Mouse (Mus musculus) stomach, embryonic 15.5 days (tissue): ENCODE measurements around the gene Pmpcb. TPM values are rescaled to one million over a fixed set of nuclear protein-coding genes. Genes with fewer than 3 reads are reported as not detected.
"Not testable (repeated sequence)": the region's sequence is repeated elsewhere in the genome, so short reads cannot be mapped to it uniquely, and the experiment has no call there.

Experiments used
- ATAC-seq: fragments of 200-750 bp; cut with Nextera tagmentation; 2 replicates; pipeline ENCODE4 v1.8.0; 2017; ENCODE audit warnings: low read depth, moderate number of reproducible peaks, moderate TSS enrichment; ENCODE audit not compliant: insufficient read depth, low FRiP score
- H3K27ac ChIP-seq: fragments of 300-500 bp; sonication (generic); 2 replicates; pipeline ENCODE4 v1.5.1; 2015; ENCODE audit warnings: mild to moderate bottlenecking, inconsistent platforms
- H3K27me3 ChIP-seq: fragments of 300-500 bp; sonication (generic); replicated peaks from 2 replicates; pipeline ENCODE4 v1.6.1; 2015; ENCODE audit warnings: inconsistent platforms
- H3K36me3 ChIP-seq: fragments of 300-500 bp; sonication (generic); 2 replicates; pipeline ENCODE4 v1.6.1; 2015; ENCODE audit warnings: inconsistent platforms
- H3K4me1 ChIP-seq: fragments of 300-500 bp; sonication (generic); 2 replicates; pipeline ENCODE4 v1.6.1; 2015; ENCODE audit warnings: inconsistent platforms
- H3K4me2 ChIP-seq: fragments of 300-500 bp; sonication (generic); 2 replicates; pipeline ENCODE4 v1.6.1; 2015; ENCODE audit warnings: mild to moderate bottlenecking, inconsistent platforms
- H3K4me3 ChIP-seq: fragments of 300-500 bp; sonication (generic); replicated peaks from 2 replicates; pipeline ENCODE4 v1.5.1; 2015; ENCODE audit warnings: inconsistent platforms
- H3K9ac ChIP-seq: fragments of 300-500 bp; sonication (generic); 2 replicates; pipeline ENCODE4 v1.6.1; 2015; ENCODE audit warnings: inconsistent platforms
- H3K9me3 ChIP-seq: fragments of 300-500 bp; sonication (generic); 2 replicates; pipeline ENCODE4 v1.6.1; 2016; ENCODE audit warnings: inconsistent platforms
- WGBS: fragments of 180-500 bp; shearing (Covaris S2); methylation state at CpG from one replicate; pipeline ENCODE4 v1.1.7; 2015; 5-methylcytosine and 5-hydroxymethylcytosine counted together
- polyA plus RNA-seq: library from polyadenylated mRNA; unstranded; fragments of >200 nt; fragmentation: Nextera tagmentation; extraction: Ambion mirVana; gene quantifications from 2 replicates; pipeline ENCODE4 v1.2.1, GENCODE M21; 2015

Gene Pmpcb
- polyA plus RNA-seq, 1 experiment from 2014 or later = 75.9 TPM

GRCm38 (mm10) chr5:21706546-21706945 is 30.4 kb upstream of the Pmpcb start:
- Histone ChIP-seq H3K27ac (no peak overlapping the region), H3K4me2 (no peak overlapping the region), H3K4me1 (no peaks in the 10 kb centered on the region), H3K9me3 (no peaks in the 10 kb centered on the region), H3K4me3 (no peak overlapping the region), H3K36me3 (no peaks in the 10 kb centered on the region), H3K9ac (no peak overlapping the region), H3K27me3 (no peaks in the 10 kb centered on the region)
- ATAC-seq = no peak
- WGBS = 69% methylated on average over 4 of the region's 4 CpGs

- not testable (repeated sequence) for H3K9ac ChIP-seq
Observed at GRCm38 (mm10) chr5:21708011-21708410, 28.9 kb upstream of the Pmpcb start.

GRCm38 (mm10) chr5:21712127-21712715 is 24.7 kb upstream of the Pmpcb start:
- Histone ChIP-seq H3K4me2 (no peak overlapping the region), H3K9ac (no peak overlapping the region), H3K4me1 (no peaks in the 10 kb centered on the region), H3K4me3 (no peak overlapping the region), H3K27ac (no peak overlapping the region), H3K27me3 (no peaks in the 10 kb centered on the region), H3K36me3 (no peaks in the 10 kb centered on the region), H3K9me3 (no peaks in the 10 kb centered on the region)
- no peak for ATAC-seq
- 45% methylated on average over 13 of the region's 13 CpGs for WGBS

More at GRCm38 (mm10) chr5:21708011-21708410, 28.9 kb upstream of the Pmpcb start:
- not testable (repeated sequence) for H3K9me3 ChIP-seq, H3K27ac ChIP-seq, H3K4me1 ChIP-seq, H3K27me3 ChIP-seq, H3K4me3 ChIP-seq, H3K4me2 ChIP-seq, H3K36me3 ChIP-seq, ATAC-seq
- WGBS = 87% methylated on average over 8 of the region's 8 CpGs

GRCm38 (mm10) chr5:21714447-21714846 is 22.5 kb upstream of the Pmpcb start:
- no peak overlapping the region for H3K27ac ChIP-seq
- WGBS = 88% methylated on average over 4 of the region's 4 CpGs
- H3K4me1 ChIP-seq = no peaks in the 10 kb centered on the region
- no peak overlapping the region for H3K4me3 ChIP-seq
- no peak for ATAC-seq
- H3K9me3 ChIP-seq = no peaks in the 10 kb centered on the region
- H3K9ac ChIP-seq = no peak overlapping the region
- no peaks in the 10 kb centered on the region for H3K36me3 ChIP-seq
- H3K27me3 ChIP-seq = no peaks in the 10 kb centered on the region
- H3K4me2 ChIP-seq = no peak overlapping the region

- no peak overlapping the region for H3K9ac ChIP-seq
- 82% methylated on average over 10 of the region's 10 CpGs for WGBS
- H3K9me3 ChIP-seq = no peaks in the 10 kb centered on the region
- ATAC-seq = no peak
- H3K36me3 ChIP-seq = no peaks in the 10 kb centered on the region
- no peak overlapping the region for H3K4me3 ChIP-seq
- no peak overlapping the region for H3K27ac ChIP-seq
- no peaks in the 10 kb centered on the region for H3K4me1 ChIP-seq
- no peaks in the 10 kb centered on the region for H3K27me3 ChIP-seq
- H3K4me2 ChIP-seq = no peak overlapping the region
Observed at GRCm38 (mm10) chr5:21717165-21717715, 19.7 kb upstream of the Pmpcb start.

GRCm38 (mm10) chr5:21718546-21718945 is 18.4 kb upstream of the Pmpcb start:
- no peak overlapping the region for H3K4me2 ChIP-seq
- no peak for ATAC-seq
- H3K9ac ChIP-seq = no peak overlapping the region
- no peak overlapping the region for H3K27ac ChIP-seq
- H3K4me1 ChIP-seq = no peaks in the 10 kb centered on the region
- no peak overlapping the region for H3K4me3 ChIP-seq
- H3K9me3 ChIP-seq = no peaks in the 10 kb centered on the region
- 76% methylated on average over 5 of the region's 5 CpGs for WGBS
- no peaks in the 10 kb centered on the region for H3K36me3 ChIP-seq
- H3K27me3 ChIP-seq = no peaks in the 10 kb centered on the region

- Histone ChIP-seq H3K27ac (no peak overlapping the region), H3K27me3 (no peaks in the 10 kb centered on the region), H3K4me3 (no peak overlapping the region), H3K4me2 (no peak overlapping the region), H3K9ac (no peak overlapping the region), H3K36me3 (no peaks in the 10 kb centered on the region), H3K9me3 (no peaks in the 10 kb centered on the region), H3K4me1 (no peaks in the 10 kb centered on the region)
- no peak for ATAC-seq
- 95% methylated on average over 2 of the region's 2 CpGs for WGBS
Observed at GRCm38 (mm10) chr5:21719209-21719608, 17.7 kb upstream of the Pmpcb start.

- no peak for ATAC-seq
- H3K4me3 ChIP-seq = no peak overlapping the region
- H3K27me3 ChIP-seq = no peaks in the 10 kb centered on the region
- 53% methylated on average over 1 of the region's 1 CpGs for WGBS
- no peak overlapping the region for H3K4me2 ChIP-seq
- no peaks in the 10 kb centered on the region for H3K4me1 ChIP-seq
- no peaks in the 10 kb centered on the region for H3K9me3 ChIP-seq
- H3K9ac ChIP-seq = no peak overlapping the region
- H3K36me3 ChIP-seq = no peaks in the 10 kb centered on the region
- H3K27ac ChIP-seq = peak overlapping the region; percentile 45; the same call in 1 of the 2 replicates
Observed at GRCm38 (mm10) chr5:21724427-21724826, 12.5 kb upstream of the Pmpcb start.

- H3K27ac ChIP-seq = peak overlapping the region; percentile 45
- WGBS = 24% methylated on average over 7 of the region's 7 CpGs
Observed at GRCm38 (mm10) chr5:21724872-21725271, 12.1 kb upstream of the Pmpcb start.

GRCm38 (mm10) chr5:21729107-21729506 is 7.8 kb upstream of the Pmpcb start:
- no peak for ATAC-seq
- H3K4me2 ChIP-seq = no peak overlapping the region
- H3K27ac ChIP-seq = no peak overlapping the region
- 73% methylated on average over 5 of the region's 5 CpGs for WGBS
- no peaks in the 10 kb centered on the region for H3K4me1 ChIP-seq
- no peaks in the 10 kb centered on the region for H3K9me3 ChIP-seq
- no peaks in the 10 kb centered on the region for H3K27me3 ChIP-seq
- no peaks in the 10 kb centered on the region for H3K36me3 ChIP-seq
- H3K4me3 ChIP-seq = no peak overlapping the region
- no peak overlapping the region for H3K9ac ChIP-seq

More at GRCm38 (mm10) chr5:21724872-21725271, 12.1 kb upstream of the Pmpcb start:
- no peaks in the 10 kb centered on the region for H3K27me3 ChIP-seq
- no peak overlapping the region for H3K9ac ChIP-seq
- H3K9me3 ChIP-seq = no peaks in the 10 kb centered on the region
- ATAC-seq = no peak
- no peak overlapping the region for H3K4me2 ChIP-seq
- H3K4me3 ChIP-seq = no peak overlapping the region
- H3K4me1 ChIP-seq = no peaks in the 10 kb centered on the region
- H3K36me3 ChIP-seq = no peaks in the 10 kb centered on the region

GRCm38 (mm10) chr5:21732177-21732911 is 4.6 kb upstream of the Pmpcb start:
- 79% methylated on average over 3 of the region's 3 CpGs for WGBS
- no peak for ATAC-seq
- Histone ChIP-seq H3K27me3 (no peaks in the 10 kb centered on the region), H3K9ac (no peak overlapping the region), H3K4me1 (no peaks in the 10 kb centered on the region), H3K9me3 (no peaks in the 10 kb centered on the region), H3K4me3 (no peak overlapping the region), H3K27ac (no peak overlapping the region), H3K4me2 (no peak overlapping the region), H3K36me3 (no peaks in the 10 kb centered on the region)

GRCm38 (mm10) chr5:21732930-21733329 is 4.0 kb upstream of the Pmpcb start:
- ATAC-seq = no peak
- Histone ChIP-seq H3K27me3 (no peaks in the 10 kb centered on the region), H3K9ac (no peak overlapping the region), H3K36me3 (no peaks in the 10 kb centered on the region), H3K27ac (no peak overlapping the region), H3K4me3 (no peak overlapping the region), H3K9me3 (no peaks in the 10 kb centered on the region), H3K4me2 (no peak overlapping the region), H3K4me1 (peaks cover 3% of the 10 kb centered on the region)
- WGBS = 38% methylated on average over 8 of the region's 8 CpGs
